Mouse (Mus musculus): ENCODE measurements around the gene C77080. TPM values are rescaled to one million over a fixed set of nuclear protein-coding genes. Genes with fewer than 3 reads are reported as not detected.
A peak's percentile ranks its signal among the peaks of the same experiment; 100 is the strongest.

Gene C77080
- total RNA-seq (2014; fragmentation: Nextera tagmentation) (0.20 and 0.45 TPM in 2 replicates), total RNA-seq (2017) (0.11 TPM in 1 of 2 replicates, not detected in the other)

GRCm38 (mm10) chr4:129261196-129261595, at the start of gene C77080:
C77080 (minus strand) TSS chr4:129261404.
- ATAC-seq (replicated peaks; ENCODE audit: low FRiP score, low TSS enrichment, poor library complexity, severe bottlenecking): no peak

GRCm38 (mm10) chr4:129307936-129308335, 46.7 kb upstream of the C77080 start:
- no peak for ATAC-seq (replicated peaks; ENCODE audit: low FRiP score, low TSS enrichment, poor library complexity, severe bottlenecking)

- peak; percentile 97 for ATAC-seq (replicated peaks; ENCODE audit: low FRiP score, low TSS enrichment, poor library complexity, severe bottlenecking)
Measured at GRCm38 (mm10) chr4:129304306-129304705, 43.1 kb upstream of the C77080 start.

GRCm38 (mm10) chr4:129303816-129304215, 42.6 kb upstream of the C77080 start:
- no peak for ATAC-seq (replicated peaks; ENCODE audit: low FRiP score, low TSS enrichment, poor library complexity, severe bottlenecking)

- ATAC-seq (replicated peaks; ENCODE audit: low FRiP score, low TSS enrichment, poor library complexity, severe bottlenecking): no peak
Measured at GRCm38 (mm10) chr4:129303401-129303800, 42.2 kb upstream of the C77080 start.

GRCm38 (mm10) chr4:129299121-129299520, 37.9 kb upstream of the C77080 start:
- ATAC-seq (replicated peaks; ENCODE audit: low FRiP score, low TSS enrichment, poor library complexity, severe bottlenecking): no peak

GRCm38 (mm10) chr4:129297724-129298123, 36.5 kb upstream of the C77080 start:
- no peak for ATAC-seq (replicated peaks; ENCODE audit: low FRiP score, low TSS enrichment, poor library complexity, severe bottlenecking)

GRCm38 (mm10) chr4:129296066-129296465, 34.9 kb upstream of the C77080 start:
- ATAC-seq (replicated peaks; ENCODE audit: low FRiP score, low TSS enrichment, poor library complexity, severe bottlenecking): no peak

GRCm38 (mm10) chr4:129295188-129295587, 34.0 kb upstream of the C77080 start:
- ATAC-seq (replicated peaks; ENCODE audit: low FRiP score, low TSS enrichment, poor library complexity, severe bottlenecking): peak; percentile 46

- ATAC-seq (replicated peaks; ENCODE audit: low FRiP score, low TSS enrichment, poor library complexity, severe bottlenecking): no peak
Measured at GRCm38 (mm10) chr4:129293702-129294101, 32.5 kb upstream of the C77080 start.

- no peak for ATAC-seq (replicated peaks; ENCODE audit: low FRiP score, low TSS enrichment, poor library complexity, severe bottlenecking)
Measured at GRCm38 (mm10) chr4:129292831-129293230, 31.6 kb upstream of the C77080 start.

GRCm38 (mm10) chr4:129289671-129290070, 28.5 kb upstream of the C77080 start:
- ATAC-seq (replicated peaks; ENCODE audit: low FRiP score, low TSS enrichment, poor library complexity, severe bottlenecking): no peak

GRCm38 (mm10) chr4:129288067-129288466, 26.9 kb upstream of the C77080 start:
- no peak for ATAC-seq (replicated peaks; ENCODE audit: low FRiP score, low TSS enrichment, poor library complexity, severe bottlenecking)

GRCm38 (mm10) chr4:129287472-129287981, 26.3 kb upstream of the C77080 start, which contains the start of gene Sync:
Sync (plus strand) TSS chr4:129287617.
- no peak for ATAC-seq (replicated peaks; ENCODE audit: low FRiP score, low TSS enrichment, poor library complexity, severe bottlenecking)

- ATAC-seq (replicated peaks; ENCODE audit: low FRiP score, low TSS enrichment, poor library complexity, severe bottlenecking): 0 out of 2 replicates have a peak, but pooled peaks have one; percentile 21
Measured at GRCm38 (mm10) chr4:129286683-129287471, 25.7 kb upstream of the C77080 start.

- peak; percentile 19; the same call in 1 of the 2 replicates for ATAC-seq (replicated peaks; ENCODE audit: low FRiP score, low TSS enrichment, poor library complexity, severe bottlenecking)
Measured at GRCm38 (mm10) chr4:129286001-129286682, 24.9 kb upstream of the C77080 start.

- ATAC-seq (replicated peaks; ENCODE audit: low FRiP score, low TSS enrichment, poor library complexity, severe bottlenecking): no peak
Measured at GRCm38 (mm10) chr4:129284685-129285084, 23.5 kb upstream of the C77080 start.

GRCm38 (mm10) chr4:129283226-129283625, 22.0 kb upstream of the C77080 start:
- no peak for ATAC-seq (replicated peaks; ENCODE audit: low FRiP score, low TSS enrichment, poor library complexity, severe bottlenecking)

- no peak for ATAC-seq (replicated peaks; ENCODE audit: low FRiP score, low TSS enrichment, poor library complexity, severe bottlenecking)
Measured at GRCm38 (mm10) chr4:129282786-129283185, 21.6 kb upstream of the C77080 start.

- peak; percentile 92 for ATAC-seq (replicated peaks; ENCODE audit: low FRiP score, low TSS enrichment, poor library complexity, severe bottlenecking)
Measured at GRCm38 (mm10) chr4:129276453-129276865, 15.3 kb upstream of the C77080 start.

All from megakaryocyte-erythroid progenitor cell, adult 5-6 weeks (primary cell).